Mouse (Mus musculus): ENCODE measurements around the gene Shb.

DNA sequence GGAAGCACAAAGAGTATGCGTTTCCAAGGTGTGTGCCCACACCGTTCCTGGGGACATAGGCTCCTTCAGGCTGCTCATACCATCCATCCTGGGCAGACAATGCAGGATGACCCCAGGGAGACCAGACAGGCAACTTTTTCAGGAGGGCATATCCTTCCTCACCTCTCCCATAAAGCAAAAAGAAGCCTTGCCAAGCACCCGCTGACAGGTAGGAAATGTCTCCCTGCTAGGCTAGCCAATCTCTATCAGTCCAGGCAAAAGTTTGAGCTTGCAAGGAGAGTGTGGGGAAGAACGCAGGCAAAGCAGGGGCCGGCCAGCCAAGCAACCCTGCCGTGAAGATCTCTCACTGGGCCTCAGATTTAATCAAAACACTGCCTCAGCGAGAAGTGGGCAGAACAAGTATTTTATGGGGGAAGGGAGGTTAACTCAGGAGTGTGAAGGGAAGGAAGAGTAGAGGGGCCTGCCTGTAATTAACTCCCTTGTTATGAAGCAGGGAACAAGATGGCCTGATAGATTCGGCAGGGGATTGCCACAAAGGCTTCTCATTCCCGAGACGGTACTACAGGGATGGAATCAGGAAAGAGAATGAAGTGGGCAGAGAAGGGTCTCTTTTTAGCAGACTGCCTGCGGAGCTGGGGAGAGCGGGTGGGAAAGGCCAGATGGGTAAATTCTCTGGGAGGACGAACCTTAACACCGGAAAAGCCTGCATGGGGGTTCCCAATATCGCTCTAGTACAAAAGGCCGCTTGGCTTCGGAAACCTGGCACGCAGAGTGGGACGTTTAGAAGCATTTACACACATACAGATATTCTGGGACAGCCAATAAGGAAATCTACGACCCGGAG lies 3.7 kb downstream of the Shb start:
- TF ChIP-seq POLR2A (IDR thresholded peaks at IDR 0.05; ENCODE audit: insufficient read length, low read depth): no peak
- no peak for TF ChIP-seq E2F4 (IDR thresholded peaks at IDR 0.05; ENCODE audit: insufficient read depth)
- TF ChIP-seq MAX (IDR thresholded peaks at IDR 0.05; ENCODE audit: low read depth): no peak
- TF ChIP-seq USF1 (IDR thresholded peaks at IDR 0.05; ENCODE audit: low read depth): no peak
- no peak for TF ChIP-seq CEBPB (IDR thresholded peaks at IDR 0.05; ENCODE audit: insufficient read depth, poor library complexity, severe bottlenecking)

All from myocyte (in vitro differentiated cells).